Mouse (Mus musculus) midbrain, postnatal 0 days (tissue): ENCODE measurements around the gene Gsto1. TPM values are rescaled to one million over a fixed set of nuclear protein-coding genes. Genes with fewer than 3 reads are reported as not detected.

Experiments
- ATAC-seq: fragments of 200-750 bp; cut with Nextera tagmentation; 2 replicates; pipeline ENCODE4 v1.8.0; 2017; ENCODE audit warnings: moderate number of reproducible peaks, mild to moderate bottlenecking, moderate TSS enrichment, moderate library complexity; ENCODE audit not compliant: low FRiP score
- DNase-seq: peaks from one replicate; pipeline ENCODE4 v3.0.0-alpha.2; 2015; ENCODE audit warnings: low spot score
- H3K27ac ChIP-seq: fragments of 300-500 bp; sonication (generic); 2 replicates; pipeline ENCODE4 v1.5.1; 2014; ENCODE audit warnings: low read depth, mild to moderate bottlenecking, low read length, mixed read lengths
- H3K27me3 ChIP-seq: fragments of 300-500 bp; sonication (generic); 2 replicates; pipeline ENCODE4 v1.6.1; 2014; ENCODE audit warnings: low read length, control low read depth, mixed read lengths; ENCODE audit not compliant: insufficient read depth
- H3K36me3 ChIP-seq: fragments of 300-500 bp; sonication (generic); 2 replicates; pipeline ENCODE4 v1.6.1; 2014; ENCODE audit warnings: low read length, control low read depth, mixed read lengths; ENCODE audit not compliant: insufficient read depth
- H3K4me1 ChIP-seq: fragments of 300-500 bp; sonication (generic); 2 replicates; pipeline ENCODE4 v1.6.1; 2014; ENCODE audit warnings: mild to moderate bottlenecking, control low read depth, antibody characterized with exemption, low read length, mixed read lengths; ENCODE audit not compliant: insufficient read depth
- H3K4me2 ChIP-seq: fragments of 300-500 bp; sonication (generic); 2 replicates; pipeline ENCODE4 v1.6.1; 2014; ENCODE audit warnings: low read depth, mild to moderate bottlenecking, low read length, mixed read lengths; ENCODE audit not compliant: poor library complexity, severe bottlenecking
- H3K4me3 ChIP-seq: fragments of 300-500 bp; sonication (generic); 2 replicates; pipeline ENCODE4 v1.5.1; 2014; ENCODE audit warnings: low read depth, mild to moderate bottlenecking, low read length, moderate library complexity
- H3K9ac ChIP-seq: fragments of 300-500 bp; sonication (generic); replicated peaks from 2 replicates; pipeline ENCODE4 v1.6.1; 2014; ENCODE audit warnings: mild to moderate bottlenecking, low read length, moderate library complexity, mixed read lengths; ENCODE audit not compliant: poor library complexity, severe bottlenecking
- H3K9me3 ChIP-seq: fragments of 300-500 bp; sonication (generic); 2 replicates; pipeline ENCODE4 v1.6.1; 2016; ENCODE audit warnings: low read length, control low read depth
- CTCF ChIP-seq: IDR thresholded peaks from 2 replicates; pipeline ENCODE4 v1.5.1; 2016; ENCODE audit warnings: antibody characterized with exemption, mild to moderate bottlenecking
- WGBS: fragments of 180-500 bp; shearing (Covaris S2); extraction: QIAGEN DNeasy Blood & Tissue Kit; methylation state at CpG from one replicate; pipeline ENCODE4 v1.1.7; 2014; 5-methylcytosine and 5-hydroxymethylcytosine counted together
- polyA plus RNA-seq: library from polyadenylated mRNA; unstranded; fragments of >200 nt; fragmentation: Nextera tagmentation; extraction: Ambion mirVana; gene quantifications from 2 replicates; pipeline ENCODE4 v1.2.1, GENCODE M21; 2015
- total RNA-seq: library from RNA; depleted of rRNA; stranded (reverse); fragments of >200 nt; gene quantifications from 2 replicates; pipeline ENCODE4 v1.2.3, GENCODE M21; 2014; rRNA removed

The Gsto1 gene
- total RNA-seq, result 95.4 and 142 TPM in 2 replicates
- polyA plus RNA-seq, result 148 and 152 TPM in 2 replicates

DNA sequence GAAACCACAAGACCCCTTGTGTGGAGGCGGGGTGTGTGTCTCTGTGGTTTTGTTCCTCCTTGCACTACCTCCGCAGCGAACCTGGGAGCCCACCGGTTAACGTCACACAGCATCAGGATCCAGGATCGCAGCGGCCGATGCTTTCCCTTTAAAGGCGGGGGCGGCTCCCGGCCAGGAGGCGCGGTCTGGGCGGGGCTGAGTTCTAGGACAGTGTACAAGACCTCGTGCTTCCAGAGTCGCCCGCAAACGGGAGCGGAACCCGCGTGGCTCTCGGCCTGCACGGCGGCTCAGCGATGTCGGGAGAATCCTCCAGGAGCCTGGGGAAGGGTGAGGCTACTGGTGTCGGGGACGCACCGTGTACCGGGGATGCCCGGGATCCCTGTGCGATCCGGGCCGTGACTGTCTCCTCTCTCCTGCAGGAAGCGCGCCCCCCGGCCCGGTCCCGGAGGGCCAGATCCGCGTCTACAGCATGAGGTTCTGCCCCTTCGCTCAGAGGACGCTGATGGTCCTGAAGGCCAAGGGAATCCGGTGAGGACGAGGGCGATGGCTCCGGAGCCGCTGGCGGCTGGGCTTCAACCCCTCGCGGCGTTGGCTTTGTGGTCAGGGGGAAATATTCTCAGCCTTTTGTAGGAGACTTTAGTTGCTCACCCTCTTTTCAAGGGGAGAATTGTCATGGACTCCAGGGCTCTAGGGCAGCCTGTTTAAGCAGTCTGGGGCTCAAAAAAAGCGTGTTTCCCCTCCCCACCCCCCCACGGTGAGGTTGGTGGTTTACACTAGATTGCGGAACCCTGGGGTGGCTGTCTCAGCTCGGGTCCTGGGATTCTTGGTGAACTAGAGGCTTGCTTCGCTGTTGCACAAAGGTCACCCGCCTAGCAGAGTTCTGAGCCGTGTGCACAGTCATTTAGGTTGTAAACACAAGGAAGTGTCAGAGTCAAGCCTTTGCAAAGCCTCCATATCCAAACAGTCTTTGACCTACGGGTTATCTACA is at the start of gene Gsto1:
Gene Gsto1 (plus strand): TSS at position 175 of the 988 bp plus-strand sequence.
- peak; percentile 93 for ATAC-seq
- Histone ChIP-seq H3K4me3 (peak within 1 kb of the TSS; percentile 53), H3K36me3 (no peaks in the 10 kb centered on the region), H3K9ac (peak within 1 kb of the TSS; percentile 80), H3K4me2 (peak within 1 kb of the TSS; percentile 68), H3K27ac (peak within 1 kb of the TSS; percentile 39), H3K27me3 (no peaks in the 10 kb centered on the region), H3K9me3 (no peaks in the 10 kb centered on the region), H3K4me1 (no peaks in the 10 kb centered on the region)
- TF ChIP-seq CTCF, result no peak
- peak; percentile 89 for DNase-seq
- under 1% methylated on average over 59 of the region's 60 CpGs for WGBS

DNA sequence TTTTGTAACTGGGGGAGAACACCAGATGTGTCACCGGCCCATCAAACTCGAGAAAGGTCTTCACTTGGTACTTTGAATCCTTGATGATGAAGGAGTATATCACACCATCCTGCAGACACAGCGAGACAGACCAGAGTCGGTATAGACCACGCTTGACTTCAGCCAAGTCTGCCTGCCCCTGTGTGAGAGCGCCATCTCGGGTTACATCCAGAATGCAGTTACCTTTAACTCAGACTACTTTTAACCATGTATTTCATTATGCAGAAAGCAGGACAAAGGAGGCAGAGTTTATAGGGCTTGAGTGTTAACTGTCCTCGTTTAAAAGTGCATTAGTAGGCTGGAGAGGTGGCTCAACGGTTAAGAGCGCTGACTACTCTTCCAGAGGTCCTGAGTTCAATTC is 42.7 kb upstream of the Gsto1 start:
- Histone ChIP-seq H3K27ac (no peak overlapping the region), H3K9me3 (no peaks in the 10 kb centered on the region), H3K27me3 (no peaks in the 10 kb centered on the region), H3K9ac (no peak overlapping the region), H3K4me2 (no peak overlapping the region), H3K4me3 (no peak overlapping the region), H3K36me3 (no peaks in the 10 kb centered on the region), H3K4me1 (no peaks in the 10 kb centered on the region)
- 75% methylated on average over 10 of the region's 10 CpGs for WGBS
- DNase-seq (no peak), ATAC-seq (no peak)
- TF ChIP-seq CTCF, result 0 out of 2 replicates have a peak, but pooled peaks have one; percentile 5

DNA sequence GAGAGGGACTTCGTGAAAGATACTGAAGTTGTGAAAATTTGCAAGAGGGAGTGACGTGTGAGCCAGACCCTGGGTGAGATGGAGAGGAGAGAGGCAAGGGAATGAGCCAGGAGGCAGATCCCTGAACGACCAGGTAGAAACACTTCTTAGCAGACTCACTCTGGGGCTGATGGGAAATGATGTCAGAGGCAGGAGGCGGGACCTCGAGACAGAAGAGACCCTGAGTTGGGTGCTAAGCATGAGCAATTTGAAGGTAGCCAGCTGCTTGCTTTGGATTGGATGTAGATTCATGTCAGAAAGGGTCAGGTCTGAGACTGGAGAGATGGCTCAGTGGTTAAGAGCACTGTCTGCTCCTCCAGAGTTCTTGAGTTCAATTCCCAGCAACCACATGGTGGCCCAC is 40.0 kb upstream of the Gsto1 start:
- H3K9ac ChIP-seq, result no peak overlapping the region
- no peak for ATAC-seq
- TF ChIP-seq CTCF, result no peak
- no peaks in the 10 kb centered on the region for H3K36me3 ChIP-seq
- no peak overlapping the region for H3K4me3 ChIP-seq
- WGBS, result 90% methylated on average over 5 of the region's 5 CpGs
- H3K4me1 ChIP-seq, result no peaks in the 10 kb centered on the region
- H3K27ac ChIP-seq, result no peak overlapping the region
- no peaks in the 10 kb centered on the region for H3K9me3 ChIP-seq
- H3K4me2 ChIP-seq, result no peak overlapping the region
- no peaks in the 10 kb centered on the region for H3K27me3 ChIP-seq
- DNase-seq, result no peak

DNA sequence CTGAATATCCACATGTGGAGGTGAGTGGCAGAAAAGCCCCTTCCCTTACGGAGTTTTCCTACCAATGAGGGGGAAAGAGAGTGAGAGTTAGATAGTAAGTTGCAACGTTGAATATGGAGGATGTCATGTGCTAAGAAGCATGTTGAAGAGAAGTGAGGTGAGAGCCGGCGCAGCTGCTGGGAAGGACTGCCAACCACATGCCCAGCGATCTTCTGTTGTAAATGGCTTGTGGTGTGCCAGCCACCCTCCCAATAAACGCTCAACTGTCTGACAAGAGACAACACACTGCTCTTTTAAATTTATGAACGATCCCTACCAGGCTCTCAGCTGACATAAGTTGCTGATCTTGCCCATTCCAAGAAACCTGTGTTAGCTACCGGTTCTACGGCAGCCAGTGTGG is 37.1 kb upstream of the Gsto1 start:
- ATAC-seq (no peak), DNase-seq (no peak)
- Histone ChIP-seq H3K4me1 (no peaks in the 10 kb centered on the region; the same call in 1 of the 2 replicates), H3K9ac (no peak overlapping the region), H3K27me3 (no peaks in the 10 kb centered on the region), H3K27ac (no peak overlapping the region), H3K4me3 (no peak overlapping the region), H3K36me3 (no peaks in the 10 kb centered on the region), H3K9me3 (no peaks in the 10 kb centered on the region), H3K4me2 (no peak overlapping the region)
- 84% methylated on average over 9 of the region's 9 CpGs for WGBS
- TF ChIP-seq CTCF, result no peak

DNA sequence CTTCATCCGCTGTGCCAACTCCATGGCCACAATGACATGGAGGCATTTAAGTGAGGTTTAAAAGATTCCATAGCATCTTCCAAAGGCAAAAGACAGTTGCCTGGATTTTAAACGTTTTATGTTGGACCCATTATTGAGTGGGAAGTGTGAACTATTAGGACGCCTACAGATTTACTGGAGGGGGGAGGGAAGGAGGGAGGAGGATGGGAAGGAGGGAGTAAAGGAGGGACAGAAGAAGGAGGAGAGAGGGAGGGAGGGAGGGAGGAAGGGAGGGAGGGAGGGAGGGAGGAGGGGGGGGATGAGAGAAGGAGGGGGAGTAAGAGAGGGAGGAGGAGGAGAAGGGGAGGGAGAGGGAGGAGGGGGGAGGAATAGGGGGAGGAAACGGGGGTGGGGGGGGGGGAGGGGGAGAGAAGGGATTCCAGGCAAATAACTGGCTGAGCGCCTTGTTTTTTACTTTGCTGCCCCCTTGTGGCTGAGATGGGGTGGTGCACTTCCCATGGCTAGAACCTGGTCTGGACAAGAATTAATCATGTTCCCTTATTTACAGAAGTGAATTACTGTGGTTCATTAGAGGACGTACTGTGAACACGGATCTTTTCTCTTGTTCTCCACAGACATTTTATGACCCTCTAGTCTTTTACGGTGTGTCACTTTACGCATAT is 33.8 kb upstream of the Gsto1 start:
- H3K4me1 ChIP-seq, result no peaks in the 10 kb centered on the region; the same call in 1 of the 2 replicates
- H3K4me3 ChIP-seq, result no peak overlapping the region
- 32% methylated on average over 7 of the region's 9 CpGs for WGBS
- H3K9ac ChIP-seq, result no peak overlapping the region
- no peaks in the 10 kb centered on the region for H3K9me3 ChIP-seq
- DNase-seq, result peak; percentile 78
- H3K27ac ChIP-seq, result no peak overlapping the region
- TF ChIP-seq CTCF, result peak; percentile 80
- peaks cover 4% of the 10 kb centered on the region; the same call in 1 of the 2 replicates for H3K27me3 ChIP-seq
- H3K36me3 ChIP-seq, result no peaks in the 10 kb centered on the region
- H3K4me2 ChIP-seq, result no peak overlapping the region
- ATAC-seq, result no peak
